Mouse (Mus musculus): ENCODE results near the gene Cyb5d2. TPM values are rescaled to one million over a fixed set of nuclear protein-coding genes. Genes with fewer than 3 reads are reported as not detected.

Gene Cyb5d2
- polyA plus RNA-seq, 1 experiment = not detected

GRCm38 (mm10) chr11:72734840-72735518 lies 61.0 kb downstream of the Cyb5d2 start:
- TF ChIP-seq POLR2A (IDR thresholded peaks at IDR 0.05; ENCODE audit: insufficient read depth, low read depth, low read length) = no peak
- TF ChIP-seq CTCF (IDR thresholded peaks at IDR 0.05; ENCODE audit: insufficient read depth, low read depth, low read length) = no peak
- H3K4me1 ChIP-seq (ENCODE audit: control insufficient read depth, insufficient read depth, low read length) = no peaks in the 10 kb centered on the region
- H3K27ac ChIP-seq (ENCODE audit: insufficient read depth, low read depth, low read length) = no peak overlapping the region
- 62% methylated on average over 4 of the region's 4 CpGs for WGBS
- H3K4me3 ChIP-seq (ENCODE audit: insufficient read depth, low read depth, low read length) = no peak overlapping the region

DNA sequence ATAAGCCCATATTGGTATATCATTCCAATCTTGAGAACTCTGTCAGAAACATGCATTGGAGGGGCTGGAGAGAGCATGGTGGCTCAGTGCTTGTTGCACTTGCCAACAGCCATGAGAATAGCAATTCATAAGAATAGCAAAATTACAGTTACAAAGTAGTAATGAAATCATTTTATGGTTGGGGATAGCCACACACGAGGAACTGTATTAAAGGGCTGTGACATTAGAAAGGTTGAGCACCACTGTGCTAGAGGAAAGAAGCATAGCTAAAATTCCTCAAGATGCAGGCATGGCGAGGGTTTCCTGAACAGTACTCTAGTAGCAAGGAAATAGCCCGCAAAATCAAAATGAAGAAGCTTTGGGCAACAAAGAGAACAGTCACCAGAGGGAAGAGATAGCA lies 62.2 kb downstream of the Cyb5d2 start:
- Histone ChIP-seq H3K4me1 (ENCODE audit: control insufficient read depth, insufficient read depth, low read length) (no peaks in the 10 kb centered on the region), H3K4me3 (ENCODE audit: insufficient read depth, low read depth, low read length) (no peak overlapping the region), H3K27ac (ENCODE audit: insufficient read depth, low read depth, low read length) (no peak overlapping the region)
- WGBS = 87% methylated on average over 3 of the region's 3 CpGs
- TF ChIP-seq POLR2A (IDR thresholded peaks at IDR 0.05; ENCODE audit: insufficient read depth, low read depth, low read length) (no peak), CTCF (IDR thresholded peaks at IDR 0.05; ENCODE audit: insufficient read depth, low read depth, low read length) (no peak)

Other genes starting within 250 kb of the Cyb5d2 start
- not detected in 2 replicates for gene Spns3, start 245.6 kb downstream of the Cyb5d2 start, polyA plus RNA-seq (2012; ENCODE audit: insufficient read depth, insufficient read length, low replicate concordance, missing spikeins)
- not detected in 2 replicates for gene Ube2g1, start 188.9 kb downstream of the Cyb5d2 start, polyA plus RNA-seq (2012; ENCODE audit: insufficient read depth, insufficient read length, low replicate concordance, missing spikeins)
- gene Ankfy1, start 106.1 kb downstream of the Cyb5d2 start, polyA plus RNA-seq (2012; ENCODE audit: insufficient read depth, insufficient read length, low replicate concordance, missing spikeins) = 90.7 TPM in 1 of 2 replicates, not detected in the other
- 28.8 TPM in 1 of 2 replicates, not detected in the other for gene Zzef1, start 84 bp upstream of the Cyb5d2 start, polyA plus RNA-seq (2012; ENCODE audit: insufficient read depth, insufficient read length, low replicate concordance, missing spikeins)
- gene Atp2a3, start 165.0 kb upstream of the Cyb5d2 start, polyA plus RNA-seq (2012; ENCODE audit: insufficient read depth, insufficient read length, low replicate concordance, missing spikeins) = 103 TPM in 1 of 2 replicates, not detected in the other
- not detected in 2 replicates for gene P2rx1, start 203.0 kb upstream of the Cyb5d2 start, polyA plus RNA-seq (2012; ENCODE audit: insufficient read depth, insufficient read length, low replicate concordance, missing spikeins)
- gene Camkk1, start 222.9 kb upstream of the Cyb5d2 start, polyA plus RNA-seq (2012; ENCODE audit: insufficient read depth, insufficient read length, low replicate concordance, missing spikeins) = not detected in 2 replicates